Mouse (Mus musculus) spleen, adult 2 months (tissue): ENCODE data around the gene Rpl7a. TPM values are rescaled to one million over a fixed set of nuclear protein-coding genes. Genes with fewer than 3 reads are reported as not detected.

Source experiments
- DNase-seq, 2 experiments: peaks; one replicate each; pipeline versions ENCODE4 v3.0.0 to v3.0.0-alpha.2; 2012 to 2021; ENCODE audit warnings: low spot score in 2 of 2, low read depth in 1 of 2
- H3K27ac ChIP-seq: fragments of 200-500 bp; 2 replicates; pipeline ENCODE4 v1.5.1; 2012; ENCODE audit warnings: low read length, inconsistent platforms; ENCODE audit not compliant: insufficient read depth
- H3K27me3 ChIP-seq: fragments of 200-500 bp; 2 replicates; pipeline ENCODE4 v1.6.1; 2012; ENCODE audit warnings: mild to moderate bottlenecking, moderate library complexity, low read length, inconsistent platforms; ENCODE audit not compliant: control insufficient read depth, insufficient read depth
- H3K36me3 ChIP-seq: fragments of 200-500 bp; 2 replicates; pipeline ENCODE4 v1.6.1; 2012; ENCODE audit warnings: mild to moderate bottlenecking, low read length, inconsistent platforms; ENCODE audit not compliant: control insufficient read depth, insufficient read depth
- H3K4me1 ChIP-seq: fragments of 200-500 bp; 2 replicates; pipeline ENCODE4 v1.6.1; 2011; ENCODE audit warnings: inconsistent platforms; ENCODE audit not compliant: control insufficient read depth, insufficient read depth, insufficient read length
- H3K4me3 ChIP-seq: fragments of 200-500 bp; 2 replicates; pipeline ENCODE4 v1.5.1; 2011; ENCODE audit warnings: mild to moderate bottlenecking, inconsistent platforms; ENCODE audit not compliant: insufficient read depth, insufficient read length; ENCODE audit errors: extremely low read depth
- CTCF ChIP-seq: fragments of 200-500 bp; IDR thresholded peaks from 2 replicates; pipeline ENCODE4 v1.5.1; 2011; ENCODE audit warnings: mild to moderate bottlenecking, inconsistent platforms; ENCODE audit not compliant: insufficient read depth, insufficient read length, insufficient replicate concordance; ENCODE audit errors: extremely low read depth
- POLR2A ChIP-seq: fragments of 200-500 bp; IDR thresholded peaks from 2 replicates; pipeline ENCODE4 v1.6.1; 2011; ENCODE audit warnings: low read depth, low read length, inconsistent platforms
- WGBS: fragments of 180-500 bp; shearing (Covaris S2); methylation state at CpG from one replicate; pipeline ENCODE4 v1.1.7; 2018; 5-methylcytosine and 5-hydroxymethylcytosine counted together
- polyA plus RNA-seq: library from polyadenylated mRNA; depleted of rRNA; stranded (reverse); fragments of >200 nt; gene quantifications from 2 replicates; pipeline ENCODE4 v1.2.3, GENCODE M21; 2012

The Rpl7a gene
- polyA plus RNA-seq, 1 experiment = 496 TPM

GRCm38 (mm10) chr2:26913416-26914147 is 3.0 kb downstream of the Rpl7a start:
- peaks cover 17% of the 10 kb centered on the region for H3K36me3 ChIP-seq
- no peak for TF ChIP-seq POLR2A
- no peak for TF ChIP-seq CTCF
- peaks cover 15% of the 10 kb centered on the region; the same call in 1 of the 2 replicates for H3K4me1 ChIP-seq
- H3K27ac ChIP-seq = no peak overlapping the region
- 84% methylated on average over 17 of the region's 17 CpGs for WGBS
- no peaks in the 10 kb centered on the region for H3K27me3 ChIP-seq
- DNase-seq = no peak
- H3K4me3 ChIP-seq = no peak overlapping the region

GRCm38 (mm10) chr2:26914148-26914941 is 3.8 kb downstream of the Rpl7a start:
- TF ChIP-seq POLR2A = no peak
- no peak for TF ChIP-seq CTCF
- no peak overlapping the region for H3K4me3 ChIP-seq
- 65% methylated on average over 8 of the region's 8 CpGs for WGBS
- no peak for DNase-seq
- peaks cover 23% of the 10 kb centered on the region for H3K36me3 ChIP-seq
- H3K27me3 ChIP-seq = no peaks in the 10 kb centered on the region
- peaks cover 15% of the 10 kb centered on the region; the same call in 1 of the 2 replicates for H3K4me1 ChIP-seq
- H3K27ac ChIP-seq = no peak overlapping the region

GRCm38 (mm10) chr2:26915927-26916728 is 5.6 kb downstream of the Rpl7a start, which contains the start of the genes Surf2 and Surf1:
TSS of gene Surf2 (plus strand) at chr2:26916367.
TSS of gene Surf1 (minus strand) at chr2:26916530.
- peak; percentile 59 to 75 for DNase-seq
- peak within 1 kb of the TSS; percentile 77 for H3K4me3 ChIP-seq
- H3K4me1 ChIP-seq = peaks cover 15% of the 10 kb centered on the region; the same call in 1 of the 2 replicates
- peak within 1 kb of the TSS; percentile 68 for H3K27ac ChIP-seq
- peak; percentile 51 for TF ChIP-seq POLR2A
- TF ChIP-seq CTCF = no peak
- WGBS = 1% methylated on average over 47 of the region's 47 CpGs
- H3K27me3 ChIP-seq = no peaks in the 10 kb centered on the region
- H3K36me3 ChIP-seq = peaks cover 39% of the 10 kb centered on the region

- 2% methylated on average over 13 of the region's 13 CpGs for WGBS
- no peak for DNase-seq
- peak overlapping the region; percentile 68; the same call in 1 of the 2 replicates for H3K27ac ChIP-seq
- H3K27me3 ChIP-seq = no peaks in the 10 kb centered on the region
- peaks cover 40% of the 10 kb centered on the region for H3K36me3 ChIP-seq
- TF ChIP-seq CTCF (no peak), POLR2A (no peak)
- H3K4me3 ChIP-seq = peak overlapping the region; percentile 77
- H3K4me1 ChIP-seq = peaks cover 12% of the 10 kb centered on the region; the same call in 1 of the 2 replicates
Measured at GRCm38 (mm10) chr2:26916738-26917137, 6.2 kb downstream of the Rpl7a start.

GRCm38 (mm10) chr2:26919684-26920083 is 9.1 kb downstream of the Rpl7a start:
- peaks cover 44% of the 10 kb centered on the region for H3K36me3 ChIP-seq
- TF ChIP-seq POLR2A (no peak), CTCF (no peak)
- no peak overlapping the region for H3K4me3 ChIP-seq
- 86% methylated on average over 3 of the region's 3 CpGs for WGBS
- H3K27me3 ChIP-seq = no peaks in the 10 kb centered on the region
- DNase-seq = no peak
- H3K27ac ChIP-seq = no peak overlapping the region
- H3K4me1 ChIP-seq = peaks cover 12% of the 10 kb centered on the region; the same call in 1 of the 2 replicates

- H3K27me3 ChIP-seq = no peaks in the 10 kb centered on the region
- H3K4me3 ChIP-seq = no peak overlapping the region
- 91% methylated on average over 6 of the region's 6 CpGs for WGBS
- peaks cover 9% of the 10 kb centered on the region; the same call in 1 of the 2 replicates for H3K4me1 ChIP-seq
- TF ChIP-seq POLR2A (no peak), CTCF (no peak)
- no peak for DNase-seq
- peaks cover 48% of the 10 kb centered on the region for H3K36me3 ChIP-seq
- no peak overlapping the region for H3K27ac ChIP-seq
Measured at GRCm38 (mm10) chr2:26920190-26920855, 9.8 kb downstream of the Rpl7a start.
